Mouse (Mus musculus): ENCODE measurements at regions not wholly inside any gene's neighbourhood (a gene's known extent, or its start where the extent isn't known, plus 50 kb on each side); places are given as distances from the start of the nearest gene placed in this dataset.

DNA sequence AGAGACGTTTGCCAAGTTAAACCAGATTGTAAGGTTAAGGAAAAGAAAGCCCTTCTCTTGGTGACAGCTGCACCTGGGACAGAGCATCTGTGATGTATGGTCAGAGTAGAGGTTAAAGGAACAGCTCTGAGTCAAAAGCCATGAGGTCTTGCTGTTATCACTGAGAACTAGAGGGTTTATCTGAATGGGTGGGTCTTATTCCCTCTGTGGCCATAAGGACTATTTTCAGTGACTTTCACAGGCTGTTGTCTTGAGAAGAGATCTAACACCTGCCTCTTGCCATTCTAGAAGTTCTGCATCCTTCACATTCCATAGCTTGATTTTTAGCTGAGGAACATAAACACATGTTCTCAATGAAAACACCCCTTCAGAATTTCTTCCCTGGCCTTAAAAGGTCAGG lies 276.5 kb downstream of the Arl4a start:
- no peaks in the 10 kb centered on the region for H3K36me3 ChIP-seq (ENCODE audit: control insufficient read depth, insufficient read depth, low read length)
- H3K4me1 ChIP-seq (ENCODE audit: control insufficient read depth, insufficient read depth, low read length) = no peaks in the 10 kb centered on the region
- no peaks in the 10 kb centered on the region for H3K27me3 ChIP-seq (replicated peaks; ENCODE audit: control insufficient read depth, insufficient read depth, low read length)
- TF ChIP-seq POLR2A (IDR thresholded peaks at IDR 0.05; ENCODE audit: low read depth, low read length) = no peak
- TF ChIP-seq CTCF (conservative IDR thresholded peaks at IDR 0.05; ENCODE audit: insufficient read depth, insufficient read length, low read depth, low read length) = no peak
- H3K4me3 ChIP-seq (ENCODE audit: insufficient read depth, low read depth, low read length) = no peak overlapping the region
- no peak overlapping the region for H3K27ac ChIP-seq (ENCODE audit: insufficient read depth, low read depth, low read length)
- no peak for DNase-seq
- 26% methylated on average over 1 of the region's 1 CpGs for WGBS

DNA sequence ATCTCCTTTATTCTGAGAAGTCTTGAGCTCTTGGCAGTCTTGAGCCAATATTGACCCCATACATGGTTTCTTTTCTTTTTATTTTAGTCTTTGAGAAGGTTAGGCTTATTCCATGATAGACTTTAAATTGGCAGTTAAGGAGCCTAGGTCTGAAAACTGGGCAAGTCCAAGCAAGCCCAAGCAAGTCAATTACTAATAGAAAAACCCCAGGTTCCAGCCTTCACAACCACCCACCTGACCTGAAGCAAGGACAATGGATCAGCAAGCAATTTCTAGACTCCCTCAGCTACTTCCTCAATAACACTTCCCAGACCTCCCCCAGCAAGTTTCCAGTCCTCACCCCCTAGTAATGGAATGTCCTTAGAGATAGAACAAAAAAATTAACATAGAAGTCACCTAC lies 279.9 kb downstream of the Arl4a start:
- no peak for DNase-seq
- Histone ChIP-seq H3K27ac (ENCODE audit: insufficient read depth, low read depth, low read length) (no peak overlapping the region), H3K4me1 (ENCODE audit: control insufficient read depth, insufficient read depth, low read length) (no peaks in the 10 kb centered on the region), H3K4me3 (ENCODE audit: insufficient read depth, low read depth, low read length) (no peak overlapping the region), H3K27me3 (replicated peaks; ENCODE audit: control insufficient read depth, insufficient read depth, low read length) (no peaks in the 10 kb centered on the region; the same call in 1 of the 2 replicates), H3K36me3 (ENCODE audit: control insufficient read depth, insufficient read depth, low read length) (no peaks in the 10 kb centered on the region)
- TF ChIP-seq CTCF (conservative IDR thresholded peaks at IDR 0.05; ENCODE audit: insufficient read depth, insufficient read length, low read depth, low read length) (no peak), POLR2A (IDR thresholded peaks at IDR 0.05; ENCODE audit: low read depth, low read length) (no peak)

- TF ChIP-seq POLR2A (IDR thresholded peaks at IDR 0.05; ENCODE audit: low read depth, low read length) = no peak
- no peak for TF ChIP-seq CTCF (conservative IDR thresholded peaks at IDR 0.05; ENCODE audit: insufficient read depth, insufficient read length, low read depth, low read length)
- WGBS = 90% methylated on average over 5 of the region's 5 CpGs
Observed at GRCm38 (mm10) chr12:39751850-39752249, 286.0 kb downstream of the Arl4a start.

DNA sequence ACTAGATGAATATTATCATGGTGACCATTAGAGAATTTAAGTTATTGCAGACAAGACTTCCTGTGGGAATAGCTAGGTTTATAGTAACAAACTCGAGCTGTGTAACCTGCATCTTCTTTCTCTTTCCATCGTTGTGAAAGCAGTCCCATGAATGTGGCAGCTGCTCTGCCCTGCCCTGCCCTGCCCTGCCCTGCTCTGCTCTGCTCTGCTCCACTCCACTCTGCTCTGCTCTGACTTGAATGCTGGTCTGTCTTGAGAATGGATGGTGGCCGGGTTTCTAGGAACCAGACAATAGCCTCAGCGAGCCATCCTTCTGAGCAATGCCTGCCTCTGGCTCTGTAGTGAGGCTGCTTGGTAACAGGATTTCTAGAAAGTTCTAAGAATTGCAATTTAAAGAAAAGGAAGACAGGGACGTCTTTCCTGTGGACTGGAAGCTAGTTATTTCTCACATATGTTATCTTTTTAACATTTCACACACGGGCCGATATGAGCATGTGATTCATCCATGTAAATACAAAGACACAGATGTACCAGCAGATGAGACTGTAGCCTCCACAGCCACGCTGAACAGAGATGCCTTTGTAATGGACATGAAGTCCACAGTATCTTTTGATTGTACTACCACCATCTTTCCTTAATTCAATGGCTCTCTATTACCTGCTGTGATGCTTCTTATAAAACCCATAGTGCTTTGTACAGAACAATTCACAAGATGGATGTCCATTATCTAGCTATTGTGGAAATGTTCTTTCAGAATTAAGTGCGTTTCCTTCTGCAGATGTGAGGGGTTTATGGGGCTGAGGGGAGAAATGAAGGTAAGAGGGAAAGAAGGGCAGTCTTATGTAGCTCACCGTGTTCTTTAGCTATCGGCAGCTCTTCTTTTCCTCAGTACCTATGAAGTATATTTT lies 295.4 kb downstream of the Arl4a start:
- no peak for DNase-seq
- H3K4me3 ChIP-seq (ENCODE audit: insufficient read depth, low read depth, low read length) = no peak overlapping the region
- no peaks in the 10 kb centered on the region for H3K36me3 ChIP-seq (ENCODE audit: control insufficient read depth, insufficient read depth, low read length)
- TF ChIP-seq CTCF (conservative IDR thresholded peaks at IDR 0.05; ENCODE audit: insufficient read depth, insufficient read length, low read depth, low read length) (no peak), POLR2A (IDR thresholded peaks at IDR 0.05; ENCODE audit: low read depth, low read length) (no peak)
- H3K27ac ChIP-seq (ENCODE audit: insufficient read depth, low read depth, low read length) = no peak overlapping the region
- no peaks in the 10 kb centered on the region for H3K27me3 ChIP-seq (replicated peaks; ENCODE audit: control insufficient read depth, insufficient read depth, low read length)
- H3K4me1 ChIP-seq (ENCODE audit: control insufficient read depth, insufficient read depth, low read length) = no peaks in the 10 kb centered on the region
- 78% methylated on average over 11 of the region's 11 CpGs for WGBS

More at GRCm38 (mm10) chr12:39751850-39752249, 286.0 kb downstream of the Arl4a start:
- DNase-seq = no peak
- Histone ChIP-seq H3K4me1 (ENCODE audit: control insufficient read depth, insufficient read depth, low read length) (no peaks in the 10 kb centered on the region), H3K4me3 (ENCODE audit: insufficient read depth, low read depth, low read length) (no peak overlapping the region), H3K27me3 (replicated peaks; ENCODE audit: control insufficient read depth, insufficient read depth, low read length) (no peaks in the 10 kb centered on the region; the same call in 1 of the 2 replicates), H3K36me3 (ENCODE audit: control insufficient read depth, insufficient read depth, low read length) (no peaks in the 10 kb centered on the region), H3K27ac (ENCODE audit: insufficient read depth, low read depth, low read length) (no peak overlapping the region)

GRCm38 (mm10) chr12:39741051-39741847 lies 296.6 kb downstream of the Arl4a start:
- no peaks in the 10 kb centered on the region for H3K27me3 ChIP-seq (replicated peaks; ENCODE audit: control insufficient read depth, insufficient read depth, low read length)

GRCm38 (mm10) chr12:39736966-39737365 lies 300.9 kb downstream of the Arl4a start:
- no peaks in the 10 kb centered on the region for H3K36me3 ChIP-seq (ENCODE audit: control insufficient read depth, insufficient read depth, low read length)
- no peaks in the 10 kb centered on the region for H3K4me1 ChIP-seq (ENCODE audit: control insufficient read depth, insufficient read depth, low read length)
- 86% methylated on average over 3 of the region's 3 CpGs for WGBS
- DNase-seq = no peak
- no peak overlapping the region for H3K27ac ChIP-seq (ENCODE audit: insufficient read depth, low read depth, low read length)
- TF ChIP-seq CTCF (conservative IDR thresholded peaks at IDR 0.05; ENCODE audit: insufficient read depth, insufficient read length, low read depth, low read length) (no peak), POLR2A (IDR thresholded peaks at IDR 0.05; ENCODE audit: low read depth, low read length) (no peak)
- no peaks in the 10 kb centered on the region for H3K27me3 ChIP-seq (replicated peaks; ENCODE audit: control insufficient read depth, insufficient read depth, low read length)
- no peak overlapping the region for H3K4me3 ChIP-seq (ENCODE audit: insufficient read depth, low read depth, low read length)

More at GRCm38 (mm10) chr12:39741051-39741847, 296.6 kb downstream of the Arl4a start:
- TF ChIP-seq POLR2A (IDR thresholded peaks at IDR 0.05; ENCODE audit: low read depth, low read length) (no peak), CTCF (conservative IDR thresholded peaks at IDR 0.05; ENCODE audit: insufficient read depth, insufficient read length, low read depth, low read length) (no peak)
- Histone ChIP-seq H3K4me1 (ENCODE audit: control insufficient read depth, insufficient read depth, low read length) (no peaks in the 10 kb centered on the region), H3K27ac (ENCODE audit: insufficient read depth, low read depth, low read length) (no peak overlapping the region), H3K4me3 (ENCODE audit: insufficient read depth, low read depth, low read length) (no peak overlapping the region), H3K36me3 (ENCODE audit: control insufficient read depth, insufficient read depth, low read length) (no peaks in the 10 kb centered on the region)
- WGBS = 38% methylated on average over 13 of the region's 13 CpGs
- no peak for DNase-seq
